Mouse (Mus musculus): ENCODE results near the gene F11r. TPM values are rescaled to one million over a fixed set of nuclear protein-coding genes. Genes with fewer than 3 reads are reported as not detected.
A peak's percentile ranks its signal among the peaks of the same experiment; 100 is the strongest.

The F11r gene
- total and polyA plus RNA-seq, 3 experiments, result 0.31 to 1.8 TPM; not detected in 1

DNA sequence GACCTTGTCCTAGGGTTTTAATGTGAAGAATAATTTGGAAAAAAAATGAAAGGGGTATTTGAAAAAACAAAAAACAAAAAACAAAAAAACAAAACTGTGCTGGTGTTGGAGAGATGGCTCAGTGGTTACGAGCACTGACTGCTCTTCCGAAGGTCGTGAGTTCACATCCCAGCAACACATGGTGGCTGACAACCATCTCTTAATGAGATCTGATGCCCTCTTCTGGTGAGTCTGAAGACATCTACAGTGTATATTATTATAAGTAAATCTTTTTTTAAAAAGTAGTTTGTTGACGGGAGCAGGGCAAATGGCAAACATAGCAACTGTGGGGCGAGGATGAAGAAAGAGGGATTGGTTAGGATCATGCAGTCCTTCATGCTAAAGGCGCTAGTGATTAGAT, 58.0 kb downstream of the F11r start:
- Histone ChIP-seq H3K4me1 (ENCODE audit: control insufficient read depth in 1 of 2, insufficient read depth in 2 of 2, low read length in 2 of 2) (no peaks in the 10 kb centered on the region), H3K27ac (ENCODE audit: control insufficient read depth, low read depth, low read length) (no peak overlapping the region), H3K36me3 (ENCODE audit: control insufficient read depth in 1 of 2, insufficient read depth in 2 of 2, low read length in 2 of 2) (no peaks in the 10 kb centered on the region), H3K27me3 (ENCODE audit: control insufficient read depth in 1 of 2, insufficient read depth in 2 of 2, low read length in 2 of 2) (no peaks in the 10 kb centered on the region), H3K4me3 (ENCODE audit: control insufficient read depth in 1 of 2, insufficient read depth in 1 of 2, low read depth in 2 of 2, low read length in 2 of 2) (no peak overlapping the region), H3K9me3 (replicated peaks; ENCODE audit: insufficient read depth, low read length) (no peaks in the 10 kb centered on the region), H3K79me2 (ENCODE audit: control insufficient read depth, insufficient read depth, low read length, poor library complexity) (no peaks in the 10 kb centered on the region), H3K9ac (ENCODE audit: control insufficient read depth, low read depth, low read length, poor library complexity, severe bottlenecking) (no peak overlapping the region)
- peak; percentile 35 for DNase-seq (ENCODE audit: low read depth, low spot score)
- TF ChIP-seq CTCF (IDR thresholded peaks at IDR 0.05 in 2 of 3, conservative IDR thresholded peaks at IDR 0.05 in 1 of 3; ENCODE audit: control insufficient read depth in 1 of 3, insufficient read depth in 1 of 3, low read depth in 2 of 3, low read length in 3 of 3, poor library complexity in 1 of 3, severe bottlenecking in 1 of 3), result peak in 2 of 3 experiments; percentile 12 to 18; a peak in 1 of 6 replicates
- no peak for TF ChIP-seq MEF2A (IDR thresholded peaks at IDR 0.05; ENCODE audit: extremely low read depth, insufficient replicate concordance, low read depth, low read length, poor library complexity, severe bottlenecking)
- TF ChIP-seq TBP (IDR thresholded peaks at IDR 0.05; ENCODE audit: low read depth, low read length), result 0 out of 2 replicates have a peak, but pooled peaks have one; percentile 59
- no peak for TF ChIP-seq SIN3A (IDR thresholded peaks at IDR 0.05; ENCODE audit: low read length)

DNA sequence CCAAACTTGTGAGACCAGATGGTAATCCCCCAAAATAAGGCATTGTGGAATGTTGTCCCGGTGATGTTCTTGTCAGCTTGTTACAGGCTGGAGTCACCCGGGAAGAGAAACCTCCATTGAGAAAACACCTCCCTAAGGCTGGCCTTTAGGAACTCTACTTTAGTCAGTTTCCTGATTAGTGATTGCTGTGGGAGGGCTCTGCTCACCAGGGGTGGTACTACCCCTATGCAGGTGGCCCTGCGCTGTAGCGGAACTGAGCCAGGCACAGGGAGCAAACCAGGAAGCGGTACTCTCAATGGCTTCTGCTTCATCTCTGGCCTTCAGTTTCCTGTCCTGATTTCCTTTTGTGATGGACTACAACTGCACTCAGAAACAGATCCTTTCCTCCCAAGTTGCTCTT, 62.5 kb downstream of the F11r start:
- Histone ChIP-seq H3K4me3 (ENCODE audit: control insufficient read depth in 1 of 2, insufficient read depth in 1 of 2, low read depth in 2 of 2, low read length in 2 of 2) (no peak overlapping the region), H3K27me3 (ENCODE audit: control insufficient read depth in 1 of 2, insufficient read depth in 2 of 2, low read length in 2 of 2) (no peaks in the 10 kb centered on the region), H3K27ac (ENCODE audit: control insufficient read depth, low read depth, low read length) (no peak overlapping the region), H3K9ac (ENCODE audit: control insufficient read depth, low read depth, low read length, poor library complexity, severe bottlenecking) (no peak overlapping the region), H3K36me3 (ENCODE audit: control insufficient read depth in 1 of 2, insufficient read depth in 2 of 2, low read length in 2 of 2) (no peaks in the 10 kb centered on the region; a peak in 1 of 4 replicates), H3K9me3 (replicated peaks; ENCODE audit: insufficient read depth, low read length) (no peaks in the 10 kb centered on the region), H3K4me1 (ENCODE audit: control insufficient read depth in 1 of 2, insufficient read depth in 2 of 2, low read length in 2 of 2) (no peaks in the 10 kb centered on the region), H3K79me2 (ENCODE audit: control insufficient read depth, insufficient read depth, low read length, poor library complexity) (peaks cover 5% of the 10 kb centered on the region; the same call in 1 of the 2 replicates)
- TF ChIP-seq POLR2A (IDR thresholded peaks at IDR 0.05; ENCODE audit: control insufficient read depth in 1 of 2, insufficient read depth in 1 of 2, low read depth in 1 of 2, low read length in 2 of 2, poor library complexity in 1 of 2) (no peak), RAD21 (IDR thresholded peaks at IDR 0.05; ENCODE audit: low read depth, low read length) (no peak), USF2 (IDR thresholded peaks at IDR 0.05; ENCODE audit: borderline replicate concordance in 1 of 2, insufficient read depth in 1 of 2, low read depth in 1 of 2, low read length in 2 of 2) (no peak), ZMIZ1 (IDR thresholded peaks at IDR 0.05; ENCODE audit: low read depth, low read length) (no peak), MAFK (IDR thresholded peaks at IDR 0.05; ENCODE audit: borderline replicate concordance, low read depth, low read length) (no peak), JUND (IDR thresholded peaks at IDR 0.05; ENCODE audit: low read depth, low read length) (no peak), GABPA (IDR thresholded peaks at IDR 0.05; ENCODE audit: low read depth, low read length) (no peak)
- peak; percentile 1 for DNase-seq (ENCODE audit: low read depth, low spot score)

DNA sequence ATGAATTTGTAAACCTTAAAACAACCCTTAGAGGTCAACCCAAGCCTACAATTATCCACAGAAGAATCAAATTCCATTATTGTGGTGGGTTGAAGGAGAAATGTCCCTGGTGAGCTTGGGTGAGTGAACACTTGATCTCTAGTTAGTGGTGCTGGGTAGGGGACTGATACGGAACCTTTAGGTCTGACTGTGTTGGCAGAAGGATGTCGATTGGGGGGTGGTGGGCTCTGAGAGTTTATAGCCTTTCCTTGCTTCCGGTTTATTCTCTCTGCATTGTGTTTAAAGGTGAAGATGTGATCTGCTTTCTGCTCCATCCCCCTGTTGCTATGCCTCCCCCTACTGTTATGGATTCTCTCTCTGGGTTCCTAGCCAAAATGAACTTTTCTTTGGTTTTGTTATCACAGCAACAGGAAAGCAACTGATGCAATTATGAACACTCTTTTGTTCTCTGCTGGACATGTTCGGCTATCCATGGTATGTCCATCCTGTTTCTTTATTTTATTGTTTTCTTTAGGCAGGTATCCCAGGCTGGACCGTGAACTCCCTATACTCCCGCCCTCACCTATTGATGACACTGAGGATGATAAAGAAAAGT, 63.8 kb downstream of the F11r start:
- Histone ChIP-seq H3K79me2 (ENCODE audit: control insufficient read depth, insufficient read depth, low read length, poor library complexity) (peaks cover 5% of the 10 kb centered on the region; the same call in 1 of the 2 replicates), H3K36me3 (ENCODE audit: control insufficient read depth in 1 of 2, insufficient read depth in 2 of 2, low read length in 2 of 2) (no peaks in the 10 kb centered on the region; a peak in 1 of 4 replicates), H3K27ac (ENCODE audit: control insufficient read depth, low read depth, low read length) (no peak overlapping the region), H3K9me3 (replicated peaks; ENCODE audit: insufficient read depth, low read length) (no peaks in the 10 kb centered on the region), H3K4me1 (ENCODE audit: control insufficient read depth in 1 of 2, insufficient read depth in 2 of 2, low read length in 2 of 2) (0 out of 4 replicates have a peak, but pooled peaks cover 0 to 5% of the 10 kb centered on the region in 2 experiments), H3K27me3 (ENCODE audit: control insufficient read depth in 1 of 2, insufficient read depth in 2 of 2, low read length in 2 of 2) (no peaks in the 10 kb centered on the region), H3K9ac (ENCODE audit: control insufficient read depth, low read depth, low read length, poor library complexity, severe bottlenecking) (no peak overlapping the region), H3K4me3 (ENCODE audit: control insufficient read depth in 1 of 2, insufficient read depth in 1 of 2, low read depth in 2 of 2, low read length in 2 of 2) (no peak overlapping the region)
- no peak for TF ChIP-seq USF1 (IDR thresholded peaks at IDR 0.05; ENCODE audit: low read depth, low read length)
- no peak for TF ChIP-seq BHLHE40 (IDR thresholded peaks at IDR 0.05; ENCODE audit: borderline replicate concordance, low read depth, low read length)
- TF ChIP-seq SIN3A (IDR thresholded peaks at IDR 0.05; ENCODE audit: low read length), result no peak
- no peak for TF ChIP-seq GABPA (IDR thresholded peaks at IDR 0.05; ENCODE audit: low read depth, low read length)
- no peak for TF ChIP-seq MEF2A (IDR thresholded peaks at IDR 0.05; ENCODE audit: extremely low read depth, insufficient replicate concordance, low read depth, low read length, poor library complexity, severe bottlenecking)
- no peak for TF ChIP-seq MYC (IDR thresholded peaks at IDR 0.05; ENCODE audit: low read depth, low read length)
- TF ChIP-seq KAT2A (conservative IDR thresholded peaks at IDR 0.05; ENCODE audit: low read depth, low read length), result no peak
- no peak for TF ChIP-seq TCF12 (IDR thresholded peaks at IDR 0.05; ENCODE audit: low read depth, low read length)
- no peak for TF ChIP-seq MYB (IDR thresholded peaks at IDR 0.05; ENCODE audit: low read depth, low read length)
- no peak for TF ChIP-seq NELFE (IDR thresholded peaks at IDR 0.05; ENCODE audit: low read depth, low read length)
- TF ChIP-seq MAZ (IDR thresholded peaks at IDR 0.05; ENCODE audit: low read depth, low read length), result no peak
- no peak for TF ChIP-seq MAFK (IDR thresholded peaks at IDR 0.05; ENCODE audit: borderline replicate concordance, low read depth, low read length)
- TF ChIP-seq SMC3 (IDR thresholded peaks at IDR 0.05; ENCODE audit: low read depth, low read length), result no peak
- no peak for TF ChIP-seq CHD2 (IDR thresholded peaks at IDR 0.05; ENCODE audit: low read length)
- TF ChIP-seq ELF1 (IDR thresholded peaks at IDR 0.05; ENCODE audit: low read depth, low read length), result no peak
- TF ChIP-seq ZKSCAN1 (IDR thresholded peaks at IDR 0.05; ENCODE audit: low read depth, low read length), result no peak
- no peak for TF ChIP-seq ZC3H11A (IDR thresholded peaks at IDR 0.05; ENCODE audit: low read depth, low read length)
- DNase-seq (ENCODE audit: low read depth, low spot score), result no peak

All from MEL (cell line).